Mouse (Mus musculus) frontal cortex, postnatal 14 days (tissue): Measurements from ENCODE around the gene Ubl3.

Experiments
- DNase-seq, 2 experiments: peaks; one replicate each; pipeline ENCODE4 v3.0.0; 2022; ENCODE audit warnings: low spot score in 2 of 2

Ubl3 gene

DNA sequence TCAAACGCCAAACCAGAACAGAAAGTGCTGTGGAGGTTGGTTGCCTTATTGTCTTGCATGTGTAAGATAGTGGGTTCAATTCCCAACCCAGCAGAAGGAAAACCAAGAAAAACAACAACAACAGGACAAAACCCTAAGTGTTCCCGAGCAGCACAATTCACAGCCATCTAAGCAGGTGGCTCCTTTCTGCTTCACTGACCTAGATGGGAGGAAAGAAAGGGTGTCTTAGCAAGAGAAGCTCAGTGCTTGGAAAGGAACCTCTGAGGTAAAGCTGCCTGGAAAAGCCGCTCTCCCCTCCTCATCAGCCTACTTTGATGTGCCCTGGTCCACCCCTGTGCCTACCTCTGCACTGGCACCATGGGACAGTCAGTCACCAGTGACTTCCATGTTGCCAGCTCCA lies 70.8 kb downstream of the Ubl3 start:
- DNase-seq: no peak

- no peak for DNase-seq
Measured at GRCm38 (mm10) chr5:148474346-148474745, 78.2 kb downstream of the Ubl3 start.

GRCm38 (mm10) chr5:148468626-148469441 lies 83.8 kb downstream of the Ubl3 start:
- DNase-seq: no peak

- no peak for DNase-seq
Measured at GRCm38 (mm10) chr5:148466933-148467607, 85.5 kb downstream of the Ubl3 start.

DNA sequence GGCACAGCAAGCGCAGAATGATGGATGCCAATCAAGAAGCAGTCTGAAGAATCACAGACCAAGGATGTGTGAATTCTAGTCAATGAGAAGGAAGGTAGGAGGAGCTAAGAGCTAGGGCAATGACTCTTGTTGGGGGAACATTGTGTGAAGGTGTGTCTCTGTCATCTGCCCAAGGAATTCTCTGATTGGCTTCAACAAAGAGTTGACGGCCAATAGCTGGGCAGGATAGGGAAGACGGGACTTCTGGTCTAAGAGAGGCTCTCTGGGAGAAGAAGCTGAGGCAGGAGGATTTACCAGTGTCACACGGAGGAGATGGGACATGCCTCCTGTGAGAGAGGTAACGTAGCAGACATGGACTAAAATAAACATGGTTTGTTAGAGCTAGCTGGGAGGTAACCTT lies 86.5 kb downstream of the Ubl3 start:
- no peak for DNase-seq

DNA sequence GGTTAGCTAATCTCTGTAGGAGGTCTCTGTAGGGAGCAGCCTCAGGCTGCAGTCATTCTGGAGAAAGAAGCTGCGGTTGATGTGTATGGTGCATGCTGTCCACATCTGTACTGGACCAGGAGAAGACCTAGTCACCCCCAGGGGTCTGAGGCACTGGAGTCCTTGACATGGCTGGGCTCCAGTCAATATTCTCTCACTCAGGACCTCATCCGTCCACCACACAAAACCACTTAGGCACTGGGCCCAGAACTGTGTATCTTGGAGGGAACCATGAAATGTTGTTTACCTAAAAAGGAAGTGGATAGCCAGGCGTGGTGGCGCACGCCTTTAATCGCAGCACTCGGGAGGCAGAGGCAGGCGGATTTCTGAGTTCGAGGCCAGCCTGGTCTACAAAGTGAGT lies 87.5 kb downstream of the Ubl3 start:
- no peak for DNase-seq

GRCm38 (mm10) chr5:148464489-148464888 lies 88.1 kb downstream of the Ubl3 start:
- no peak for DNase-seq

DNA sequence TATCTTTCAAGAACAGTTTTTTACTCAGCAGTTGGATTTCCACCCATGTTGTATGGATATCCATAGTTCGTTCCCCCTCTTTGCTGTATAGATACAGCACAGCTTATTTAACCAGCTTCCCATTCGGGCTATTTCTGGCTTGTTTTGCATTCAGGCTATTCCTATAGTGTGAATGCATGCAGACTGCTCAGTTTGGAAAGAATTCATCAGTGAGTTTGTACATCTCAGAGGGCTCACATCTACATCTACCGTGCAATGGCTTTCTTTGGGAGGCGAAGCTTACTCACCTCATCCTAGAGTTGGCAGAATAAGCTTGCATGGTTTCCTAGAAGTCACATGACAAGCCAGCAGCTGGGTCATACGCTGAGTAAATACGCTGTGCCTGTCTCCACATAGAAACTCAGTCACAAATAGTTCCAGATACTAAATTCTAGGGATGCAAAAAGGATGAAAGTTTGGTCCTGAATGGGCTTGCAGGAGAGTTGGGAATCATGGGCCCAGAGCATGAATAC lies 88.8 kb downstream of the Ubl3 start:
- no peak for DNase-seq
